Mouse (Mus musculus): ENCODE measurements around the gene Bpi.

DNA sequence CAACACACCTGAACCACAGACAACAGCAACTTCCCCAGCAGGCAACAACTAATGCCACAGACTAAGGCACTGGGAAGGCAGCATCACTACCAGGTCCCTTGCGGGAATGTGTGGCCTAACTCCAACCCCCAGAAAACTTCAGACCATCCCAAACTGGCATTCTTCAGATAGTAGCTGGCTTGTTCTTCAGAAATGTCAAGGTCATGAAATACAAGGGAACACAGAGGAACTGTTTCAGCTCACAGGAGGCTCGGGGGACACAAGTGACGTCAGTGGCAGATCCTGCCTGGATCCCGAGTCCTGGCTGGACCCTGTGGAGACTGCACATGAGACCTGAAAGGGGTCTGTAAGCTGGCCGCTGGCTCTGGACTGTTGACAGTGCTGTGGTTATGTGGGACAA, 4.1 kb upstream of the Bpi start:
- TF ChIP-seq CTCF (IDR thresholded peaks at IDR 0.05) (no peak), EP300 (IDR thresholded peaks at IDR 0.05) (no peak)

Measured in lung, postnatal 0 days (tissue).